Mouse (Mus musculus): ENCODE results near the gene Pdp2.

GRCm38 (mm10) chr8:104564633-104565456, 26.4 kb upstream of the Pdp2 start:
- TF ChIP-seq CTCF (IDR thresholded peaks at IDR 0.05; ENCODE audit: borderline replicate concordance, insufficient read depth, low read depth, low read length): peak; percentile 87
- TF ChIP-seq POLR2A (IDR thresholded peaks at IDR 0.05; ENCODE audit: borderline replicate concordance, insufficient read depth, low read length): no peak

All from cerebellum, adult 2 months (tissue).